Comparison of ENCODE assay signal across 9 mouse cellular contexts in the genomic region with DNA sequence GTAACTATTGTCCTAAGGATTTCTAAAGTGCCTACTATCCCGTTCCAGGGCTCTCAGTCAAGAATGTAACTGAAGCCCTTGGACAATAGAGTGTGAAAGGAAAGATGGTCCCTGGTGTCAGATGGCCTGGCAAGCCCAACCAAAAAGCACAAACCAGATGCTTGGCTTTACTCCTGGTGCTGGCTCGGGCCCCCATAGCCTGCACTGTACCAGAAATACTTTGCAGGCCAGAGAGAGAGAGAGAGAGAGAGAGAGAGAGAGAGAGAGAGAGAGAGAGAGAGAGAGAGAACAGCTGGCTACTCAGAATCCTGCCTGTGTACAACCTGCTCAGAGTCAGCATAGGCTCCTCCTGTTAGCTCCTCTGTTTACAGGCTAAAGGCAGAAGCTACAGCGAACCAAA. TPM values are rescaled to one million over a fixed set of nuclear protein-coding genes. Genes with fewer than 3 reads are reported as not detected.
A peak's percentile ranks its signal among the peaks of the same experiment; 100 is the strongest.
DNase-seq lines count a peak whose midpoint lies in the region; ATAC-seq and TF ChIP-seq lines count a peak whose summit lies in the region.
"Had no signal": no experiment of that assay in that cellular context is flagged by ENCODE, and none has a peak within 500 bp of the region (broad histone marks: within the 10 kb centered on the region; RNA-seq: fewer than 3 reads in every experiment).

No protein-coding gene starts in this region.

- no peaks in the 10 kb centered on the region for H3K9me3 ChIP-seq in embryonic facial prominence, embryonic 14.5 days (ENCODE audit: control insufficient read depth, low read length)
- no peaks in the 10 kb centered on the region for H3K9me3 ChIP-seq in heart, postnatal 0 days (replicated peaks; ENCODE audit: control insufficient read depth, low read length)

- H3K27me3 ChIP-seq in embryonic facial prominence, embryonic 14.5 days (replicated peaks; ENCODE audit: control insufficient read depth, insufficient read depth, low read length) = no peaks in the 10 kb centered on the region
- no peaks in the 10 kb centered on the region for H3K27me3 ChIP-seq in heart, postnatal 0 days (ENCODE audit: control insufficient read depth, insufficient read depth, low read length)

- H3K4me3 ChIP-seq in embryonic facial prominence, embryonic 14.5 days (ENCODE audit: low read depth, low read length) = no peak overlapping the region
- H3K4me3 ChIP-seq in heart, postnatal 0 days (ENCODE audit: low read depth, low read length) = no peak overlapping the region

- 16% methylated on average over 3 of the region's 3 CpGs for WGBS in embryonic facial prominence, embryonic 14.5 days
- WGBS in heart, postnatal 0 days = 24% methylated on average over 3 of the region's 3 CpGs

- peak overlapping the region; percentile 73 for H3K27ac ChIP-seq in embryonic facial prominence, embryonic 14.5 days (replicated peaks; ENCODE audit: low read depth, low read length)
- no peak overlapping the region; the same call in 1 of the 2 replicates for H3K27ac ChIP-seq in heart, postnatal 0 days (ENCODE audit: low read depth)

- no peaks in the 10 kb centered on the region for H3K36me3 ChIP-seq in embryonic facial prominence, embryonic 14.5 days (ENCODE audit: control insufficient read depth, insufficient read depth, low read length)
- no peaks in the 10 kb centered on the region for H3K36me3 ChIP-seq in heart, postnatal 0 days (replicated peaks; ENCODE audit: control insufficient read depth, insufficient read depth, low read length)

- ATAC-seq in embryonic facial prominence, embryonic 14.5 days (ENCODE audit: low read depth) = peak; percentile 88
- peak; percentile 86 for ATAC-seq in heart, postnatal 0 days (ENCODE audit: insufficient read depth, low read depth)
- ATAC-seq in megakaryocyte, adult 5-6 weeks (ENCODE audit: poor library complexity, severe bottlenecking) = no peak
- no peak for ATAC-seq in megakaryocyte-erythroid progenitor cell, adult 5-6 weeks (replicated peaks; ENCODE audit: low FRiP score, low TSS enrichment, poor library complexity, severe bottlenecking)

- DNase-seq in kidney, postnatal 4 days = peak; percentile 28 to 55
- DNase-seq in kidney, adult 18-20 months = no peak
- DNase-seq in embryonic facial prominence, embryonic 14.5 days (ENCODE audit: low spot score) = peak; percentile 92
- DNase-seq in heart, postnatal 0 days (ENCODE audit: low spot score) = peak; percentile 60
- DNase-seq in lung, postnatal 36 days = peak; percentile 75
- no peak for DNase-seq in thymus, postnatal 14 days
- DNase-seq: thymus, adult 2 months had no signal

- TF ChIP-seq EP300 in heart, postnatal 0 days (IDR thresholded peaks at IDR 0.05; ENCODE audit: low read depth) = no peak

- H3K4me2 ChIP-seq in embryonic facial prominence, embryonic 14.5 days (ENCODE audit: low read depth, low read length) = no peak overlapping the region
- no peak overlapping the region for H3K4me2 ChIP-seq in heart, postnatal 0 days (ENCODE audit: low read depth, low read length)

- no peak for TF ChIP-seq CTCF in heart, postnatal 0 days (IDR thresholded peaks at IDR 0.05; ENCODE audit: low read depth)

- no peak overlapping the region for H3K9ac ChIP-seq in embryonic facial prominence, embryonic 14.5 days (ENCODE audit: low read depth, low read length)
- H3K9ac ChIP-seq in heart, postnatal 0 days (replicated peaks; ENCODE audit: low read depth, low read length) = no peak overlapping the region

- peaks cover 26% of the 10 kb centered on the region for H3K4me1 ChIP-seq in embryonic facial prominence, embryonic 14.5 days (ENCODE audit: control insufficient read depth, insufficient read depth, low read length)
- H3K4me1 ChIP-seq in heart, postnatal 0 days (ENCODE audit: control insufficient read depth, insufficient read depth) = 0 out of 2 replicates have a peak, but pooled peaks cover 10% of the 10 kb centered on the region

RNA-seq across cellular contexts. Expression of gene Tpm1, which starts 36.7 kb away (rescaled TPM):
- 985 and 1,264 TPM in 2 replicates for polyA plus RNA-seq in embryonic facial prominence, embryonic 14.5 days (2014; fragmentation: Nextera tagmentation; extraction: Ambion mirVana)
- total RNA-seq in heart, postnatal 0 days (2014; rRNA removed; ENCODE audit: low replicate concordance) = 3,473 and 3,533 TPM in 2 replicates
- 10,043 and 10,309 TPM in 2 replicates for polyA plus RNA-seq in heart, postnatal 0 days (2015; fragmentation: Nextera tagmentation; extraction: Ambion mirVana)
- 27.3 and 27.9 TPM in 2 replicates for total RNA-seq in megakaryocyte, adult 5-6 weeks (2015)
- total RNA-seq in megakaryocyte, adult 5-6 weeks (2017) = 34.1 and 39.8 TPM in 2 replicates
- total RNA-seq in megakaryocyte-erythroid progenitor cell, adult 5-6 weeks (2014; fragmentation: Nextera tagmentation) = 64.9 and 77.2 TPM in 2 replicates
- 88.4 and 108 TPM in 2 replicates for total RNA-seq in megakaryocyte-erythroid progenitor cell, adult 5-6 weeks (2017)

RNA-seq across cellular contexts. Expression of gene Lactb, which starts 37.2 kb away (rescaled TPM):
- polyA plus RNA-seq in embryonic facial prominence, embryonic 14.5 days (2014; fragmentation: Nextera tagmentation; extraction: Ambion mirVana) = 8.9 and 9.8 TPM in 2 replicates
- total RNA-seq in heart, postnatal 0 days (2014; rRNA removed; ENCODE audit: low replicate concordance) = 6.4 and 14.5 TPM in 2 replicates
- polyA plus RNA-seq in heart, postnatal 0 days (2015; fragmentation: Nextera tagmentation; extraction: Ambion mirVana) = 12.2 and 13.8 TPM in 2 replicates
- total RNA-seq in megakaryocyte, adult 5-6 weeks (2015) = 52.5 and 58.1 TPM in 2 replicates
- total RNA-seq in megakaryocyte, adult 5-6 weeks (2017) = 40.7 and 44.6 TPM in 2 replicates
- 12.5 and 13.7 TPM in 2 replicates for total RNA-seq in megakaryocyte-erythroid progenitor cell, adult 5-6 weeks (2014; fragmentation: Nextera tagmentation)
- 20.3 and 24.9 TPM in 2 replicates for total RNA-seq in megakaryocyte-erythroid progenitor cell, adult 5-6 weeks (2017)

Comparison
In these comparisons a context has a peak if more than half of its experiments do, and no peak if none do; other contexts are left out.
1. DNase-seq: peak in kidney, postnatal 4 days (2 of 2), embryonic facial prominence, embryonic 14.5 days (single experiment), heart, postnatal 0 days (single experiment) and lung, postnatal 36 days (single experiment); none in kidney, adult 18-20 months (single experiment) and thymus, postnatal 14 days (single experiment).
2. ATAC-seq: peak in embryonic facial prominence, embryonic 14.5 days (single experiment) and heart, postnatal 0 days (single experiment); none in megakaryocyte, adult 5-6 weeks (single experiment) and megakaryocyte-erythroid progenitor cell, adult 5-6 weeks (single experiment).
3. RNA of gene Tpm1, which starts 36.7 kb away (total RNA-seq): 3,473 to 3,533 TPM in heart, postnatal 0 days; 64.9 to 108 TPM in megakaryocyte-erythroid progenitor cell, adult 5-6 weeks and 27.3 to 39.8 TPM in megakaryocyte, adult 5-6 weeks; every median in the first group is over 10 times any median in the second.